Mouse (Mus musculus) left cerebral cortex, adult 11 months (tissue): ENCODE data around the gene Rpp25l.
A peak's percentile ranks its signal among the peaks of the same experiment; 100 is the strongest.
"Not testable (repeated sequence)": the region's sequence is repeated elsewhere in the genome, so short reads cannot be mapped to it uniquely, and the experiment has no call there.

Source experiments
- DNase-seq: peaks from one replicate; pipeline ENCODE4 v3.0.0; 2022; ENCODE audit warnings: low spot score

The Rpp25l gene

GRCm38 (mm10) chr4:41713197-41714067, at the start of gene Rpp25l:
Rpp25l (minus strand) TSS chr4:41713534.
- DNase-seq: no peak

DNA sequence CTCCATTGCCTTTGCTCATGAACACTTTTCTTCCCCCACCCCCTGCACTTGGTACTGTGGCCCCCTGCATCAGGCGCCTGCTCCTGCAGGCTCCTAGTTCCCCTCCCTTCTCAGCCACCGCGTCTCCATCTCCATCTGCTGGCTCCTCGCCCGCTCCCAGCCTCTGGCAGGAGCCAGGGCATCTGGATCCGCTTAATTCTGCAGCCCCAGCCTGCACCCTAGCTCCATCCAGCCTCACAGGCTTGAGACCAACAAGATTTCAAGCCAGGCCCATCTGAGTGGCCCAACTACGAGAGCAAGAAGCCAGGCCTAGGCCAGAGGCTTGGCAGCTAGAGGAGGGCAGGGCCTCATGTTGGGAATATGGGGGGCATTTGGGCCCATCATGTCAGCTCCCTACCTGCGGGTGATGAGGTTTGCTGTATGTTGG, 49.4 kb upstream of the Rpp25l start:
- DNase-seq: not testable (repeated sequence)

GRCm38 (mm10) chr4:41762099-41762687, 48.9 kb upstream of the Rpp25l start:
- no peak for DNase-seq

DNA sequence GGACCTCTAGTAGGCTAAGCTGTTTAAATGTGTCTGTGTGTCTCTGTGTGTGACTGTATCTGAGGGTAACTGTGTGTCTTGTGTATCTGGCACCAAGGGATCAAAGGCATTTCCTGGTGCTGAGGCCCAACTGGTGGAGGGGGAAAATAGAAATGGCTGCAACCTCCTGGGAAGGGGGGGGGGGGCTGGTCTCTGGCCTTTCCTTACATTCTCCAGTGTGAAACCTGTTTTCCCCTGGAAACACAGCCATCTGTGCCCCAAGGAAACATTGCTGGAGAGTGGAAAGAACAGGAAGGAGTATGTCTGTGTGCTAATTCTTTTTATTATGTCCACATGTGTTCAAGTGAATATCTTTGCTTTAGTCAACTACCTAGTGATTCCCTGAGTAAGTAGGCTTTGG, 48.3 kb upstream of the Rpp25l start:
- no peak for DNase-seq

DNA sequence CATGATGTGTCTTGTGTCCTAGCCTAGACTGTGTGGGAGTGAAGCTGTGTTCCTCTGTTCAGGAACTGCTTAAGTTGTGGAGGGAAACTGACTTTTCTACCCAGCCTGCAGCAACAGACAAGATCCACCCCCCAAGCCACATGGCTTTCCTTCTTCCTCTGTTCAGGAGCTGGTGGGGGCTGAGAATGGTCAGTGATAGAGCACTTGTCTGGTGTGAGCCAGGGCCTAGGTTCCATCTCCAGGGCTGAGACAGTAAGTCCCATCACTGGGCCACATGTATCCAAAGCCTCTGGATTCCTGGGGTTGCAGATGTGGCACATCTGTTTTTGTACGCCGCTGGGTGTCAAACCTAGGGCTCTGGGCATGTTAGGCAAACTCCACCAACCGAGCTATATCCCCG, 47.6 kb upstream of the Rpp25l start:
- DNase-seq: no peak

DNA sequence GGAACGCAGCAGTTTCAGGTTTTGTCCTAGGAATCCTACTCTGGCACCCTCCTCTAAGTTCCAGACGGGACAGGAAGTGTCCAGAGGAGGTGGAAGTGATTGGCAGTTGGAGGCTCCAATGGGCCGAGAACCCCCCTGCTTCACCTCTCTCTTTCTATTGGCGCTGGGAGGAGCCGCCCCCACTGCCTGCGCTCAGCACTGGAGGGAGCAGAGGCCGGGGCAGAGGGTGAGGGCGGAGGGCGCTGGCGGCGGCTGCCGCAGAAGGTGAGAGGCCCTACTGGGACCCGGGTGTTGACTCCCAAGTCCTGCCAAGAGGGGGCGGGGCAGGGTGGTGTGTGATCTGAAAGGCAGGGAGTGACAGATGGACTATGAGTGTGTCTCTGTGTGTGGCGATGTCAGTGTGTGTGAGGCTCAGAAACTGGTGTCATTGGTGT, 47.0 kb upstream of the Rpp25l start:
- DNase-seq: no peak

DNA sequence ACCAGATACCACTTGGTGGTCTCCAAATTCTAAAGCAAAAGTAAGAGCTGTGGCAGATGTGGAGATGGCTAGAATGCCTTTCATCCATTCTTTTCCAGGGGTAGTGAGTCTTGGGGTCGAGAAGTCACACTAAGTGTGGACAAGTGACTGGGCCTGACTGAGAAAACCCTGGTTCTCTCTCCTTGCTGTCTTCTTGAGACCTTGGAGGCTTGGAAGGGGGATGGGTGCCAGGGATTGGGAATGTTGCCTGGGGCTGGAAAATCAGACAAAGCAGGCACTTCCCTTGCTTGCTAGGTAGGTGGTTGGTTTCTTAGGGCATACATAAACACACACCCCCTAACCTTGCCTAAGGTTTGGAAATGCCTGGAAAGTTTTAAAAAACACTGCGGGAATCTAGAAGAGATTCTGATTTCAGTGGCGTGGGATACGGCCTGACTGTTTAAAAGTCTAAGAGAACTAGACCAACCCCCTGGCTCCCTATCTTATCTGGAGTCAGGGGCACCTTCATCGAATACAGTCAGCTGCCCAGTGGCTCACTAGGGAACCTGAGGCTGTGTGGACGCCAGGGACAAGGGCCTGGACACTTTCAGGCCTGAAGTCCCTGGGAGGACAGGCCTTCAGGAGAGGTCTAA, 46.4 kb upstream of the Rpp25l start:
- DNase-seq: no peak

DNA sequence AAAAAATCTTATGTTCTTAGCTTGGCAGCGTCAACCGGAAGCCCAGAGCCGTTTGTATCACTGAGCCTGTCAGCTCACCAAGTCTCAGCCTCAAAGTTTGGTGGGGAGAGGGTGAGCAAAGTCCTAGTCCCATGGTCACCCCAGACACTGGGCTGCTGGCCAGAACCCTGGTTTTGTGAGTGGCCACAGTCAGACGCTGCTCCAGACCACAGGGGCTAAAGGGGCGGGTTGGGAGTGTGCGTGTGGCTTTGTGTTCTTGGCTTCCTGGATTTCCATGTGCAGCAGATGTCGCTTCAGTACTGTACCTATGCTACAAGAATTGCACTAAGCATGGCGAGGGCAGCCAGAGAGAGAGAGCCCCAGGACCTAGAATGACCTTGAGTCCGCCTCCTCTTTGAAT, 45.9 kb upstream of the Rpp25l start:
- DNase-seq: no peak

DNA sequence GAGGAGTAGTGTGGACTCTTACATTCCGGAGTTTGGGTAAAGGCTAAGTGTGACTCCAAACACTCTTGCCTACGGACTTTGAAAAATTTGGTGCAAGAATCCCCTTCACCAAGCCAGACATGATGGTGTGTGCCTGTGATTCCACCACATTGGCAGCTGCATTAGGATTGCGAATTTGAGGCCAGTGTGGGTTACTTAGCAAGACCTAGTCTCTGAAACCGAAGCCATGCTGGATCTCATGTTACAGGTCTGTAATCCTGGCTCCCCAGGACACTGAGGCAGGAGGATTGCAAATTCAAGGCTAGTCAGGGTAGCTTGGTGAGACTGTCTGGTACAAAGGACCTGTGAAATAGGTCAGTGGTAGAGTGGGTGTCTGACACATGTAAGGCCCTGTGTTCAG, 45.4 kb upstream of the Rpp25l start:
- no peak for DNase-seq

- DNase-seq: no peak
These were observed 44.7 kb upstream of the Rpp25l start for GRCm38 (mm10) chr4:41758021-41758420.

- no peak for DNase-seq
These were observed 44.0 kb upstream of the Rpp25l start for GRCm38 (mm10) chr4:41757321-41757720.

DNA sequence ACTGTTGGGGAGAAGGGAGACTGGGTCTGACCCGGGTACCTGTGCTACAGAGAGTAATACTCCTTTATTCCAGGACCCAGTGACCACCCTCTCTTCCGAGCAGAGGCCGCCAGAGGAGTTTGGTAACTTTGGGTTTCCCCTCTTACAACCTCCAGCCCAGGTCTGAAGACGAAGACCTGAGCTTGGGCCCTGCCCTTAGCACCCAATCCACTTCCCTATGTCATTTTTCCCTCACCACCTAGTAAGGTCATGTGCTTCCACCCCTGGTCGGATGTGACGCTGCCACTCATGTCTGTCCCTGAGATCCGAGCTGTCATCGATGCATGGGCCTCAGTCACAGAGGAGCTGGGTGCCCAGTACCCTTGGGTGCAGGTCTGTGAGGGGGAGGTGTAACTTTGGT, 43.1 kb upstream of the Rpp25l start:
- no peak for DNase-seq

DNA sequence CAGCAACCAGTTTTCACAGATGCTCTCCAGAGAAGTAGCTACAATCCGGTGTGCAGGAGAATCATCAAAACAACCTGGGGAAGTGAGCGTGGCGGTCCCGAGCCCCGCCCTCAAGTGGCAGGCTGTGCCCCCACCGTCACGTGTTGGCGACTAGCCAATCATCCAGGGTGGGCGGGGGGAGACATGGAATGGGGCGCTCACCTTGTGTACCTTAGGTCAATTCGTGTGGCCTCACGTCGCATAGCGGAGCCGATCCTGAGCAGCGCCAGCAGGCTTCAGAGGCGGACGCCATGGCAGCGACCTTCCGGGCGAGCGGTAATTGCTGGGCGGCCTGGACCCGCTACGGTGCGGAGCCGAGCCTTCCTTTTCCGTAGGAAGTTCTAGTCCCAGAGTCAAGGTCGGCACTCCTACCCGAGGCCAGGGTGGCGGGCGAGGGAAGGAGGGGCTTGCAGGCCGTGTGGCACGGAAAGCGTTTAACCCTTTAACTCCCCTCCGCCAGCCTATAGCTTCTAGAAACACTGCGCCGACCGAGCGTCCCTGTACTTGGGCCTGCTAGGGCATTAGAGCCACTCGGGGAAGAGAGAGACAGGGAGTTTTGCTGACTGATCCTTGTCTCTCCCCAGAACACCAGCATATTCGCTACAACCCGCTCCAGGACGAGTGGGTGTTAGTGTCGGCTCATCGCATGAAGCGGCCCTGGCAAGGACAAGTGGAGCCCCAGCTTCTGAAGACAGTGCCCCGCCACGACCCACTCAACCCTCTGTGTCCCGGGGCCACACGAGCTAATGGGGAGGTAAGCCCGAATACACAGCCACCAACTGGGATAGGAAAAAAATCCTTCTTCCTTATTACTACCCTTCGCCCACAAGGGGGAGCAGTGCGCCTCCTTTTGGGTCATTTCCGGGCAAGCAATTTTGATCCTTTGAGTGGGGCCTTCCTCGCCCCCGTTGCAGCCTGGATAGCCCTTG, 42.3 kb upstream of the Rpp25l start, which contains the start of gene Sigmar1:
Sigmar1 (minus strand) TSS at position 820 of the 968 bp plus-strand sequence.
- peak; percentile 69 for DNase-seq

DNA sequence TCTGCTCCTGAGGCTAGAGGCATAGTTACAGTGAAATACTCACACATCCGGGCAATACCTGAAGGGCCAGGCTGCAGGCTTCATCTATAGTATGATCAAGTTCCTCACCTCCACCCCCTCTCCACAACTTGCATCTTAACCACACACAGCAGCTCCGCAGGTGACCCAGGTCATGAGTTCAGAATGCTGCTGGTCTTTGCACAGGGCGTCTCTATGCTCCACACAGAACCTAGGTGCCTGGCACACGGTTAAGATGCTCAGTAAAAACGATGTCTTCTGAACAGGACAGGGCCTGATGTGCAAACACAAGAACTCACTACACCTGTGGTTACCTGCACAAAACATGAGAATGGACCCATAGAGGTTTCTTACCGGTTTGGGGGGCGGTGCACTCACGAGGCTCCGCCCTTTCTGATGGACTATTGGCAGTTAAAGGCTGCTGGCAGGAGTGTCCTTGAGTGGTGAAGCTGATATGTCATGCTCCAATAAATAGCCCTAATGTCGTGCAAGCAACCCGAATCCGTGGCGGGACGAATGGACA, 41.5 kb upstream of the Rpp25l start, which contains the start of gene Galt:
Galt (plus strand) TSS at position 432 of the 541 bp plus-strand sequence.
- DNase-seq: no peak

- DNase-seq: no peak
These were observed 31.7 kb upstream of the Rpp25l start for GRCm38 (mm10) chr4:41745021-41745420.

DNA sequence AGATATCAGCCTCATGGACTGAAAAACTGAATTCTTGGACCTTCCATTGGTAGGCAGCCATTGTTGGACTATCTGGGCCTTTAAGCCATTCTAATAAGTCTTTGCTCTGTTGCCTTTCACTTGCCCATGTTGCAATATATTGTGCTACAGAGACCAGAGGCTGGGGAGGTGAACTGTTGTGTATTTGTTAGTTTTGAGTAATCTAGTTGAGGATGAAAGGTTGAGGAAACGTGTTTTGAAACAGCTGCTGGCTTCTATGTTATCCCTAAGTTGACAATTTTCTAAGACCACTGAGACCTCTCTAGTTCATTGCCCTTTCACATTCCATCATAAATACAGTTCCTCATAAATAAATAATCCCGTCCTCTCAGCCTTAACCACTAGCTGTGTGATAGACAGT, 30.8 kb upstream of the Rpp25l start:
- no peak for DNase-seq

GRCm38 (mm10) chr4:41741158-41741560, 27.8 kb upstream of the Rpp25l start:
- peak; percentile 91 for DNase-seq

- DNase-seq: peak; percentile 69
These were observed 27.2 kb upstream of the Rpp25l start for GRCm38 (mm10) chr4:41740380-41741157.

GRCm38 (mm10) chr4:41739260-41739659, 25.9 kb upstream of the Rpp25l start:
- no peak for DNase-seq

GRCm38 (mm10) chr4:41738256-41738603, 24.9 kb upstream of the Rpp25l start:
- no peak for DNase-seq
